Mouse (Mus musculus): ENCODE measurements at regions not wholly inside any gene's neighbourhood (a gene's known extent, or its start where the extent isn't known, plus 50 kb on each side); places are given as distances from the start of the nearest gene placed in this dataset.

DNA sequence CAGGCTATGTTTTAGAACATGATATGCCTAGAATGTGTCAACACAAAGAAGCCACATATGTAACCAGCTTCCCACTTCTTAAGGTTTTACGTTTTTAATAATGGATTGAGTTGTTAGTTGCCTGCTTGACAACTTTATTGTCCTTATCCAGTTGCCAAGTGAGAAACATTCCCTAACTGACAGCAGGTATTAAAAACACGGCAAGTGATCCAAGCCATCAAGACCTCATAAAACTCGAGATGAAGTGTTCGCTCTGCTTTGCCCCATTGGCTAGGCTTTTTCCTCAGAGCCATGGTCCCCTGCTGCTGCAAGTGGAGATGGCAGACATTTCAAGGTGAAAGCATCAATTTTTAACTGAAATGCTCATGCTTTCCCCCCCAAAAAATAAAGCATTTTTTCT lies 410.9 kb downstream of the Otol1 start:
- TF ChIP-seq CTCF (conservative IDR thresholded peaks at IDR 0.05; ENCODE audit: low read length): no peak
- no peak for TF ChIP-seq POU5F1 (IDR thresholded peaks at IDR 0.05; ENCODE audit: borderline replicate concordance, low read length)
- no peak for TF ChIP-seq NANOG (IDR thresholded peaks at IDR 0.05; ENCODE audit: borderline replicate concordance, low read length)

All from E14TG2a.4 (cell line).